Comparison of ENCODE assay signal across 22 mouse cellular contexts in genomic region chr10:58614601-58615000, GRCm38 (mm10).
"Had no signal": no experiment of that assay in that cellular context is flagged by ENCODE, and none has a peak within 500 bp of the region (broad histone marks: within the 10 kb centered on the region; RNA-seq: fewer than 3 reads in every experiment).

No protein-coding gene starts in this region.

- H3K4me3 ChIP-seq: layer of hippocampus, adult 2 months; limb, embryonic 10.5 days; limb, embryonic 13.5 days; liver, embryonic 12.5 days; liver, embryonic 15.5 days; lung, embryonic 15.5 days; megakaryocyte, embryonic 14.5 days; midbrain, embryonic 10.5 days; midbrain, embryonic 13.5 days; myocyte; neural tube, embryonic 13.5 days had no signal

- H3K36me3 ChIP-seq: limb, embryonic 10.5 days; limb, embryonic 13.5 days; liver, embryonic 12.5 days; liver, embryonic 15.5 days; lung, embryonic 15.5 days; midbrain, embryonic 10.5 days; midbrain, embryonic 13.5 days; neural tube, embryonic 13.5 days had no signal

- H3K9ac ChIP-seq: limb, embryonic 13.5 days; liver, embryonic 12.5 days; liver, embryonic 15.5 days; lung, embryonic 15.5 days; midbrain, embryonic 13.5 days; neural tube, embryonic 13.5 days had no signal

- H3K9me3 ChIP-seq: limb, embryonic 10.5 days; limb, embryonic 13.5 days; liver, embryonic 12.5 days; liver, embryonic 15.5 days; lung, embryonic 15.5 days; megakaryocyte, embryonic 14.5 days; midbrain, embryonic 10.5 days; midbrain, embryonic 13.5 days; neural tube, embryonic 13.5 days had no signal

- H3K27me3 ChIP-seq: limb, embryonic 13.5 days; liver, embryonic 12.5 days; liver, embryonic 15.5 days; lung, embryonic 15.5 days; megakaryocyte, embryonic 14.5 days; midbrain, embryonic 13.5 days; neural tube, embryonic 13.5 days had no signal

- H3K4me1 ChIP-seq: limb, embryonic 10.5 days; limb, embryonic 13.5 days; liver, embryonic 12.5 days; liver, embryonic 15.5 days; lung, embryonic 15.5 days; megakaryocyte, embryonic 14.5 days; midbrain, embryonic 10.5 days had no signal

- H3K4me2 ChIP-seq: limb, embryonic 13.5 days; liver, embryonic 12.5 days; liver, embryonic 15.5 days; lung, embryonic 15.5 days; midbrain, embryonic 13.5 days; neural tube, embryonic 13.5 days had no signal

- DNase-seq: kidney, adult 2 months; kidney, postnatal 25 days; layer of hippocampus, adult 9-11 months; liver; lung, adult 18-20 months; lung, postnatal 10 days; lung, postnatal 36 days; thymus, postnatal 25 days had no signal

- ATAC-seq: intestine, postnatal 0 days; liver, embryonic 12.5 days; midbrain, embryonic 13.5 days; midbrain, embryonic 16.5 days had no signal

- H3K27ac ChIP-seq: kidney, postnatal 0 days; layer of hippocampus, adult 2 months; limb, embryonic 10.5 days; limb, embryonic 13.5 days; liver, embryonic 12.5 days; liver, embryonic 15.5 days; lung, embryonic 15.5 days; midbrain, embryonic 10.5 days; midbrain, embryonic 13.5 days; neural tube, embryonic 13.5 days had no signal
